Mouse (Mus musculus): ENCODE measurements at regions not wholly inside any gene's neighbourhood (a gene's known extent, or its start where the extent isn't known, plus 50 kb on each side); places are given as distances from the start of the nearest gene placed in this dataset.
"Not testable (repeated sequence)": the region's sequence is repeated elsewhere in the genome, so short reads cannot be mapped to it uniquely, and the experiment has no call there.

GRCm38 (mm10) chr6:3911284-3911683, 77.4 kb downstream of the Tfpi2 start:
- DNase-seq (ENCODE audit: low spot score), result no peak

GRCm38 (mm10) chr6:3904704-3905103, 84.0 kb downstream of the Tfpi2 start:
- peak; percentile 37 for DNase-seq (ENCODE audit: low spot score)

GRCm38 (mm10) chr6:3875816-3876215, 111.3 kb upstream of the Calcr start:
- not testable (repeated sequence) for DNase-seq (ENCODE audit: low spot score)

DNA sequence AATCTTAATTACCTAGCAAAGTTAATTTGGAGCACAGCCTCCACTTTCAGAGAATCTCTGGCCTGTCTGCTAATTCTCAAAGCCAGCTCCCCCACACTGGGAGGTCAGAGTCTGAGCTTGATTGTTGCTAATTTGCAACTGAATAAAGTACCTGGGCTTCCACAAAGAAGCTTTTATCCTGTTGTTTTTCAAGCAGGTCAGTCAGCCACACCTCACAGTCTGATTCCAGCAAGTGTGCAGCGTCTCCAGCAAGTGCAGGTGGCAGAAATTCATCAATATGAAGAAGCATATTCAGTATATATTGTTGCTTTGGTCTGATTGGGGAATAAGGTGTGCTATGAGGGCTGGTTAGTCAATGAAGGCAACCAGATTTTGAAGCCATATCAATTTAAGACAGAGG, 110.3 kb upstream of the Calcr start:
- peak; percentile 41 for DNase-seq (ENCODE audit: low spot score)

DNA sequence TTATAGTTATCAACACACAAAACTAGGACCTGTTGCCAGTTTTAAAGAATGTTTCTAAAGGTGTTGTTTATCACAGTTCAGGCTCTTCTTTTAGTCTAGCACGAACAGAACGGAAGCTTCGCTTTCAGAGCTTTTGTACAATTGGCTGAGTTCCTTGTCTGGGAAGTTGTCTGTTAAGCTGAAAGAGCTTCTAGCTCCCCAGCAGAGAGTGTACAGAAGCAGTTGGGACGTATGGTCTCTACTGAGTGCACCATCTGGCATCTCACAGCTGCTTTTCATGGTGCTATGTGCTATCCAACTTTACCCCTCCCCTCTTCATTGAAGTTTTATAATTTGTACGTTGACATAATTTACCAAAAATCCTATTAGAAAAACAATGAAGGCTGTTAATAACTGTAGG, 96.5 kb upstream of the Calcr start:
- DNase-seq (ENCODE audit: low spot score), result no peak

DNA sequence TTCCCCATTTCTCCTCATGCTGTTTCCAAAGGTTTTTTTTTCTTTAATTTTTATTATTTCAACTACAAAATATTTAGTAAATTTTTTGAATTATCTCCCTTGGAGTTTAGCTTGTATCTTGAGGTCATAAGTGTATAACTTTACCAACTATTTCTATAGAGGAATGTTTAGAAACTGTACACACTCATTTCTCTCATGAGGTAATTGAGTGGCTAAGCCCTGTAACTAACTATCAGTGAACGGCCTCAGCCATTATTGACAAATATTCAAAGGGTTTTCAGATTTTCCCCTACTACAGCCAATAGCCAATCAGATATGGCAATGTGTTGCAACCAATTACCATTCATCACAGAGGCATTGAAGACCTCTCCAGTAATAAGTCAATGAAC, 96.1 kb upstream of the Calcr start:
- DNase-seq (ENCODE audit: low spot score), result no peak

GRCm38 (mm10) chr6:3859942-3860586, 95.5 kb upstream of the Calcr start:
- no peak for DNase-seq (ENCODE audit: low spot score)

DNA sequence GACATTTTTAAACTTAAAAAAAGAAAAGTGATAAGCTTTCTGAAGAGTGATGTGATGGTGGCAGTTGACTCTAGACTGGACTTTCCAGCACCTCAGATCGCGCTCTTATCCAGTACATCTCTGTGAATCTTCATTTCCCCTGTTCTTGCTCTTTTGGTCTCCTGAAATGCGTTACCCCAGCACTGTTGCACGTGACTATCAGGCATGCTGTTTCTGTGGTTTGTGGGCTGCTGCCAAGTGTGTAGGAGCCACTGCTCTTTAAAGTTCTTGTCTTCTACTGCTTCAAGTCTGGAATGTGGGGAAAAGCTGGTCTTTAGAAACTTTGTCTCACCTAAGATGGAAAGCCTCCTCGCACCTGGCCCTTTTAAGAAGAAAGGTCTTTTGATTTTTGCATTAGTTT, 85.6 kb upstream of the Calcr start:
- DNase-seq (ENCODE audit: low spot score), result no peak
